Mouse (Mus musculus) heart, postnatal 4 days (tissue): ENCODE data around the gene Elmo3. TPM values are rescaled to one million over a fixed set of nuclear protein-coding genes. Genes with fewer than 3 reads are reported as not detected.
A peak's percentile ranks its signal among the peaks of the same experiment; 100 is the strongest.

ENCODE experiments used
- DNase-seq: peaks from one replicate; pipeline ENCODE4 v3.0.0; 2021
- total RNA-seq, 2 experiments: library from RNA; stranded (reverse); gene quantifications; 2 replicates each; pipeline ENCODE4 v1.2.3; 2021

Elmo3 gene
- 1 to 10 TPM; 1.5 to 2.1 TPM for total RNA-seq

GRCm38 (mm10) chr8:105305211-105306145 is at the start of gene Elmo3:
Gene Elmo3 (plus strand): TSS chr8:105305601.
- DNase-seq, result peak; percentile 70

- DNase-seq, result no peak
These were observed 47.9 kb upstream of the Elmo3 start for GRCm38 (mm10) chr8:105257318-105258114.

- no peak for DNase-seq
These were observed 46.3 kb upstream of the Elmo3 start for GRCm38 (mm10) chr8:105258911-105259720.

- peak; percentile 86 for DNase-seq
These were observed 45.6 kb upstream of the Elmo3 start for GRCm38 (mm10) chr8:105259721-105260320.

GRCm38 (mm10) chr8:105260371-105261099 is 44.9 kb upstream of the Elmo3 start:
- DNase-seq, result no peak

GRCm38 (mm10) chr8:105261326-105261980 is 43.9 kb upstream of the Elmo3 start:
- no peak for DNase-seq

GRCm38 (mm10) chr8:105263244-105263912 is 42.0 kb upstream of the Elmo3 start:
- no peak for DNase-seq

GRCm38 (mm10) chr8:105264024-105264982 is 41.1 kb upstream of the Elmo3 start, which contains the start of the genes Tradd and Fbxl8:
Gene Tradd (minus strand): TSS chr8:105264609.
Gene Fbxl8 (plus strand): TSS chr8:105264648.
- DNase-seq, result peak; percentile 74

GRCm38 (mm10) chr8:105265128-105265527 is 40.3 kb upstream of the Elmo3 start:
- DNase-seq, result no peak

- DNase-seq, result no peak
These were observed 38.6 kb upstream of the Elmo3 start for GRCm38 (mm10) chr8:105266775-105267174.

GRCm38 (mm10) chr8:105268342-105269074 is 36.9 kb upstream of the Elmo3 start:
- DNase-seq, result peak; percentile 42

GRCm38 (mm10) chr8:105269075-105269458 is 36.3 kb upstream of the Elmo3 start:
- no peak for DNase-seq

- peak; percentile 72 for DNase-seq
These were observed 35.9 kb upstream of the Elmo3 start, which contains the start of gene Hsf4 for GRCm38 (mm10) chr8:105269461-105269947. Gene Hsf4 (plus strand): TSS chr8:105269801.

- no peak for DNase-seq
These were observed 35.1 kb upstream of the Elmo3 start for GRCm38 (mm10) chr8:105270101-105270915.

GRCm38 (mm10) chr8:105270916-105271186 is 34.5 kb upstream of the Elmo3 start:
- no peak for DNase-seq

- DNase-seq, result no peak
These were observed 30.0 kb upstream of the Elmo3 start for GRCm38 (mm10) chr8:105275387-105275786.

- no peak for DNase-seq
These were observed 29.6 kb upstream of the Elmo3 start, which contains the start of gene Nol3 for GRCm38 (mm10) chr8:105275840-105276239. Gene Nol3 (plus strand): TSS chr8:105276140.
